Mouse (Mus musculus): ENCODE measurements around the gene Slc48a1. TPM values are rescaled to one million over a fixed set of nuclear protein-coding genes. Genes with fewer than 3 reads are reported as not detected.
A peak's percentile ranks its signal among the peaks of the same experiment; 100 is the strongest.

Gene Slc48a1
- polyA plus RNA-seq, 1 experiment from 2014 or later, result 69.5 TPM

DNA sequence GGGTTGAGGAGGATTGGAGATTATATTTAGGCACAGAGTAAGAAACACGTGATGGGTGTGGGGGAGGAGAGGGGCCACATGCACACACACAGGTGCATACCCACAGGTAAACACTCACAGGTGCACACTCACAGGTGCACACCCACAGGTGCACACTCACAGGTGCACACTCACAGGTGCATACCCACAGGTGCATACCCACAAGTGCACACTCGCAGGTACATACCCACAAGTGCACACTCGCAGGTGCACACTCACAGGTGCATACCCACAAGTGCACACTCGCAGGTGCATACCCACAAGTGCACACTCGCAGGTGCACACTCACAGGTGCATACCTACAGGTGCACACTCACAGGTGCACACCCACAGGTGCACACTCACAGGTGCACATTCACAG is 32.1 kb downstream of the Slc48a1 start:
- H3K4me3 ChIP-seq (ENCODE audit: low read depth, low read length), result no peak overlapping the region
- no peak for TF ChIP-seq CTCF (IDR thresholded peaks at IDR 0.05)
- no peak for TF ChIP-seq EP300 (IDR thresholded peaks at IDR 0.05)
- DNase-seq (ENCODE audit: low spot score), result no peak
- H3K9ac ChIP-seq (replicated peaks; ENCODE audit: low read depth), result no peak overlapping the region
- no peaks in the 10 kb centered on the region for H3K27me3 ChIP-seq (replicated peaks; ENCODE audit: insufficient read depth, low read length)
- 85% methylated on average over 5 of the region's 5 CpGs for WGBS
- ATAC-seq, result no peak
- H3K4me2 ChIP-seq (replicated peaks; ENCODE audit: low read depth, low read length), result no peak overlapping the region
- peaks cover 37% of the 10 kb centered on the region for H3K36me3 ChIP-seq (ENCODE audit: insufficient read depth, low read length)
- H3K9me3 ChIP-seq (ENCODE audit: low read length), result no peaks in the 10 kb centered on the region
- no peak overlapping the region for H3K27ac ChIP-seq (ENCODE audit: low read length)
- peaks cover 20% of the 10 kb centered on the region for H3K4me1 ChIP-seq (ENCODE audit: insufficient read depth, low read depth, low read length)

DNA sequence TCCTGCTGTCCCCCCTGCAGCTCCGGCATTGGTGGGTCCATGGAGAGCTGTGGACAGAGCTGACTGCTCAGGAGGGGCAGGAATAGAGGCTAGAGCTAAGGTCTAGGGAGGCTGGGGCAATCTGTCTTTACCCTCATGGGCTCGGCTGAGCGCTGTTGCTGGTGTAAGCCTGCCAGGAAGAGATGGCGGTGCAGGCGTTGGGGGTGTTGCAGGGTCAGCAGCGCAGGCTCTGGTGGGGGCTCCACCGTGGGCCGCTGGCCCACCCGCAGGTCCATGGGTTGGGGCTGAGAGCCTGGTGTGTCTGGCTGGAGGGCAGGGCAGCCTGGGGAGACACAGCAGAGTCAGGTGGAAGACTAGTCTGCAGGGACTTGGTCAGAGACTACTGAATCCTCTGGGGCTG is 33.0 kb downstream of the Slc48a1 start:
- Histone ChIP-seq H3K4me1 (ENCODE audit: insufficient read depth, low read depth, low read length) (peaks cover 20% of the 10 kb centered on the region), H3K27ac (ENCODE audit: low read length) (no peak overlapping the region), H3K27me3 (replicated peaks; ENCODE audit: insufficient read depth, low read length) (no peaks in the 10 kb centered on the region), H3K4me3 (ENCODE audit: low read depth, low read length) (no peak overlapping the region), H3K9ac (replicated peaks; ENCODE audit: low read depth) (no peak overlapping the region), H3K9me3 (ENCODE audit: low read length) (no peaks in the 10 kb centered on the region), H3K36me3 (ENCODE audit: insufficient read depth, low read length) (peaks cover 37% of the 10 kb centered on the region), H3K4me2 (replicated peaks; ENCODE audit: low read depth, low read length) (no peak overlapping the region)
- TF ChIP-seq CTCF (IDR thresholded peaks at IDR 0.05), result no peak
- no peak for TF ChIP-seq EP300 (IDR thresholded peaks at IDR 0.05)
- DNase-seq (ENCODE audit: low spot score) (no peak), ATAC-seq (no peak)
- 89% methylated on average over 9 of the region's 9 CpGs for WGBS

- Histone ChIP-seq H3K4me2 (replicated peaks; ENCODE audit: low read depth, low read length) (no peak overlapping the region), H3K9me3 (ENCODE audit: low read length) (no peaks in the 10 kb centered on the region), H3K27ac (ENCODE audit: low read length) (0 out of 2 replicates have a peak overlapping the region, but pooled peaks have one; percentile 14), H3K9ac (replicated peaks; ENCODE audit: low read depth) (0 out of 2 replicates have a peak overlapping the region, but pooled peaks have one; percentile 23), H3K36me3 (ENCODE audit: insufficient read depth, low read length) (peaks cover 30% of the 10 kb centered on the region), H3K4me3 (ENCODE audit: low read depth, low read length) (no peak overlapping the region), H3K27me3 (replicated peaks; ENCODE audit: insufficient read depth, low read length) (no peaks in the 10 kb centered on the region), H3K4me1 (ENCODE audit: insufficient read depth, low read depth, low read length) (peaks cover 20% of the 10 kb centered on the region)
- ATAC-seq, result peak; percentile 31
- TF ChIP-seq CTCF (IDR thresholded peaks at IDR 0.05) (no peak), EP300 (IDR thresholded peaks at IDR 0.05) (no peak)
- WGBS, result 46% methylated on average over 6 of the region's 6 CpGs
- no peak for DNase-seq (ENCODE audit: low spot score)
These were observed 33.8 kb downstream of the Slc48a1 start for GRCm38 (mm10) chr15:97812126-97812525.

- Histone ChIP-seq H3K4me3 (ENCODE audit: low read depth, low read length) (no peak overlapping the region), H3K9ac (replicated peaks; ENCODE audit: low read depth) (no peak overlapping the region), H3K9me3 (ENCODE audit: low read length) (no peaks in the 10 kb centered on the region), H3K27me3 (replicated peaks; ENCODE audit: insufficient read depth, low read length) (no peaks in the 10 kb centered on the region), H3K4me2 (replicated peaks; ENCODE audit: low read depth, low read length) (no peak overlapping the region), H3K4me1 (ENCODE audit: insufficient read depth, low read depth, low read length) (peaks cover 20% of the 10 kb centered on the region), H3K36me3 (ENCODE audit: insufficient read depth, low read length) (peaks cover 27% of the 10 kb centered on the region), H3K27ac (ENCODE audit: low read length) (peak overlapping the region; percentile 32; the same call in 1 of the 2 replicates)
- ATAC-seq (no peak), DNase-seq (ENCODE audit: low spot score) (no peak)
- TF ChIP-seq CTCF (IDR thresholded peaks at IDR 0.05), result no peak
- TF ChIP-seq EP300 (IDR thresholded peaks at IDR 0.05), result no peak
- 68% methylated on average over 7 of the region's 7 CpGs for WGBS
These were observed 34.6 kb downstream of the Slc48a1 start for GRCm38 (mm10) chr15:97812875-97813274.

GRCm38 (mm10) chr15:97813452-97814204 is 35.3 kb downstream of the Slc48a1 start:
- H3K9me3 ChIP-seq (ENCODE audit: low read length), result no peaks in the 10 kb centered on the region
- peak; percentile 21; the same call in 1 of the 2 replicates for ATAC-seq
- H3K4me1 ChIP-seq (ENCODE audit: insufficient read depth, low read depth, low read length), result peaks cover 20% of the 10 kb centered on the region
- DNase-seq (ENCODE audit: low spot score), result no peak
- H3K27me3 ChIP-seq (replicated peaks; ENCODE audit: insufficient read depth, low read length), result no peaks in the 10 kb centered on the region
- no peak for TF ChIP-seq EP300 (IDR thresholded peaks at IDR 0.05)
- TF ChIP-seq CTCF (IDR thresholded peaks at IDR 0.05), result no peak
- H3K4me3 ChIP-seq (ENCODE audit: low read depth, low read length), result no peak overlapping the region
- H3K9ac ChIP-seq (replicated peaks; ENCODE audit: low read depth), result no peak overlapping the region
- peaks cover 20% of the 10 kb centered on the region for H3K36me3 ChIP-seq (ENCODE audit: insufficient read depth, low read length)
- no peak overlapping the region for H3K4me2 ChIP-seq (replicated peaks; ENCODE audit: low read depth, low read length)
- WGBS, result 30% methylated on average over 21 of the region's 21 CpGs
- no peak overlapping the region for H3K27ac ChIP-seq (ENCODE audit: low read length)

DNA sequence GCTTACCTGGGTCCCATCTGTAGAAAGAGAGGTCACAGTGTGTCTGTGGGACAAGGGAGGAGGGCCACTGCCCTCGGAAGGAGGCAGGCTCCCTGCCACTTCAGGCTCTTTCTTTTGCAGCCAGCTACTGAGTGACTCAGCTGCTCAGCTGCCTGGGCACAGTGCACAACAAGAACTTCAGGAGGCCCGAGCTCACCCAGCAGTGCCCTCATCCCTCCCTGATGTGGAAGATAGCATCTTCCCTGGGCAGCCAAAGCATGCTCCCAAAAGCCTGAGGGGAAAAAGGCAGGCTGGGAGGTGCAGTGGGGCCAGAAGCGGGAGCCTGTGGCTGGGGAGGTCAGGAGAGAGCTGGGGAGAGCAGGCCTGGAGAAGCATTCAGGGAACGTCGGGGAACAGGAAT is 36.4 kb downstream of the Slc48a1 start:
- Histone ChIP-seq H3K4me3 (ENCODE audit: low read depth, low read length) (no peak overlapping the region), H3K27me3 (replicated peaks; ENCODE audit: insufficient read depth, low read length) (no peaks in the 10 kb centered on the region), H3K9ac (replicated peaks; ENCODE audit: low read depth) (peak overlapping the region; percentile 8; the same call in 1 of the 2 replicates), H3K27ac (ENCODE audit: low read length) (peak overlapping the region; percentile 57), H3K36me3 (ENCODE audit: insufficient read depth, low read length) (peaks cover 10% of the 10 kb centered on the region), H3K9me3 (ENCODE audit: low read length) (no peaks in the 10 kb centered on the region), H3K4me1 (ENCODE audit: insufficient read depth, low read depth, low read length) (peaks cover 20% of the 10 kb centered on the region), H3K4me2 (replicated peaks; ENCODE audit: low read depth, low read length) (no peak overlapping the region)
- no peak for ATAC-seq
- TF ChIP-seq CTCF (IDR thresholded peaks at IDR 0.05), result no peak
- TF ChIP-seq EP300 (IDR thresholded peaks at IDR 0.05), result no peak
- DNase-seq (ENCODE audit: low spot score), result no peak
- 30% methylated on average over 5 of the region's 5 CpGs for WGBS
